Mouse (Mus musculus) adrenal gland, adult 8-10 months (tissue): ENCODE results near the gene Olfr766-ps1. TPM values are rescaled to one million over a fixed set of nuclear protein-coding genes. Genes with fewer than 3 reads are reported as not detected.
"Not testable (repeated sequence)": the region's sequence is repeated elsewhere in the genome, so short reads cannot be mapped to it uniquely, and the experiment has no call there.

Experiments used
- DNase-seq: peaks from one replicate; pipeline ENCODE4 v3.0.0; 2022
- total RNA-seq, 4 experiments: library from RNA; stranded (reverse); gene quantifications; 2 replicates each; pipeline ENCODE4 v1.2.4; 2022

Gene Olfr766-ps1
- total RNA-seq, result not detected

DNA sequence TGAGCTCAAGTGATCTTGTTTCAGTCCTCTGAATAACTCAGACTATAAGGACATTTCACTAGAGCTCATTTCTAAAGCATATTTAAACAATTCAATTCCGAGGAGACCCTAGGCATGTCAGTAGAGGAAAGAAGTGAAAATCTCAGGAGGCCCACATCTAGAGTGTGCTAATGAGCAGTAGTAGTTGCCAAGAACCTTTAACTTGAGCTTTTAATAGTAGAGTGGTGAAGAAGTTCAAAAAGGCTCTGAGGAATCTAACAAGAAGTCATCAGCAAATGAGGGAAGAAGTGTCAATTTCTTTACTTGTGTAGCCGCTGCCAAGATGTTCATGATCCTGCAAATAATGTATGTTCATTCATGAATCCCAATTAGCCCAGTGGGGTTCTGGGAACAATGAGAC lies at the start of gene Olfr766-ps1:
Olfr766-ps1 (minus strand) TSS at position 101 of the 400 bp plus-strand sequence.
- DNase-seq, result no peak

GRCm38 (mm10) chr10:129117761-129118160 lies 49.0 kb upstream of the Olfr766-ps1 start, which contains the start of gene Olfr769:
Gene Olfr769, minus strand, starts transcription at chr10:129117861.
- DNase-seq, result peak; percentile 6

GRCm38 (mm10) chr10:129115146-129115545 lies 46.4 kb upstream of the Olfr766-ps1 start:
- no peak for DNase-seq

GRCm38 (mm10) chr10:129101231-129101630 lies 32.5 kb upstream of the Olfr766-ps1 start:
- no peak for DNase-seq

DNA sequence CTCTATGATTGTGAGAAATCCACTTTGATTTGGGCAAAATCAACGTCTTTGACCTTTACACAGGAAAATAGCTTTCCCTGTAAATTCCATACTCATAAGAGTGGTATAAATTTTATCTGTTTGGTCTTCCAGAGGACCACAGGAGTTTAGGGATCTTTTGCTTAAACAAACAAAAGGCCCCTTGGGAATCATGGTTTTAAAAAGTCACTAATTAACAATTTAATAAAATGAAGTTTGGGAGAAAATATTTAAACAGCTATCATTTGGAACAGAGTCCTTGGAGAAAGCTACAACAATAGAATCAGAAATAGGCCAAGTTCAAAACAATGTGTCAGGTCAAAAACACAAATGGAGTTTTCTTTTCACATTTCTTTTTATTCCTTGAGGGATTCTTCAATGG lies 30.5 kb upstream of the Olfr766-ps1 start, which contains the start of gene Olfr768:
Olfr768 (minus strand) TSS at position 101 of the 400 bp plus-strand sequence.
- DNase-seq, result no peak

DNA sequence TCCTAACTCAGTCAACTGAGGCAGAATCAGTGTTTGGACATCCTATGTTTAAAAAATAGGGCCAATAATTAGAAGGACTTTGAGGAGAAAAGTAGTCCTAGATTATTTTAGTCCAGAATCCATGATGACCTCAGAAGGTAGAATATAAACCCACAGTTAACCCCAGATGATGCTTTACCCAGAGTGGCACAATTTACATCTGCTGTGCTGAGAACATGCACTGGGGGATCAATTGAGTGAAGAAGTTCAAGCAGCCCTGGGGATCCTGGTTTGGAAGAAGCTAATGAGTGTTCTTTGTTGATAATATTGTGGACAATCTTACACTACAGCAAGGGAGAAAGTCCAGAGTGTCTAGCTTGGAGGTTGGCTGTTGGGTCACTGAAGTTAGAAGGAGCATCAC lies 14.0 kb upstream of the Olfr766-ps1 start, which contains the start of gene Olfr767:
Olfr767 (minus strand) TSS at position 101 of the 400 bp plus-strand sequence.
- not testable (repeated sequence) for DNase-seq

DNA sequence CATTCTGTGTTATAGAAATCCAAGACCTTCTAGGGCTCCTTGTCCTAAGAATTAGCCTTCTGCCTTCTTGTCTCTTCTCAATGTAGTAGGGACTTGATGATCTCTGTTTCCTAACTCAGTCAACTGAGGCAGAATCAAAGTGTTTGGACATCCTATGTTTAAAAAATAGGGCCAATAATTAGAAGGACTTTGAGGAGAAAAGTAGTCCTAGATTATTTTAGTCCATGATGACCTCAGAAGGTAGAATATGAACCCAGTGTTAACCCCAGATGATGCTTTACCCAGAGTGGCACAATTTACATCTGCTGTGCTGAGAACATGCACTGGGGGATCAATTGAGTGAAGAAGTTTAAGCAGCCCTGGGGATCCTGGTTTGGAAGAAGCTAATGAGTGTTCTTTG lies 18.9 kb downstream of the Olfr766-ps1 start, which contains the start of gene Olfr765:
Olfr765 (minus strand) TSS at position 101 of the 400 bp plus-strand sequence.
- not testable (repeated sequence) for DNase-seq

- no peak for DNase-seq
Measured at GRCm38 (mm10) chr10:129039796-129040195, 29.0 kb downstream of the Olfr766-ps1 start, which contains the start of gene Olfr764-ps1. Gene Olfr764-ps1, minus strand, starts transcription at chr10:129039896.

DNA sequence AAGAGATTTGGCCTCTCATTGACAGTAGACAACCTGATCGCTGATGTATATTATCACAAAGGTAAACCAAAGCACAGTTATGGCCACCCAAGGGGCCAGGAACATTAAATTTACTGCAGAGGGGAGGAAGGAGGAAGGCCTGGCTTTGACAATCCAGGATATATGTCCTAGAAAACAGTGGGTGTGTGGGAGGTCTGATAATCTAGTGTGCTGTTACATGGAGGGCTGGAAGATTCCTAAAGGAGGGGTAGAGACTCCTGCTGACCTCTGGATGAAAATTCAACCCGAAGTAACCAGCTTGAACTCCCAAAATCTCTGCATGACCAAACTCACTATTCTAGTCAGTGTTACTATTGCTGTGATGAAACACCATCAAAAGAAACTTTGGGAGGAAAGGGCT lies 40.4 kb downstream of the Olfr766-ps1 start:
- no peak for DNase-seq

- DNase-seq, result no peak
Measured at GRCm38 (mm10) chr10:129026018-129026662, 42.6 kb downstream of the Olfr766-ps1 start.

- DNase-seq, result no peak
Measured at GRCm38 (mm10) chr10:129023319-129023718, 45.5 kb downstream of the Olfr766-ps1 start.

DNA sequence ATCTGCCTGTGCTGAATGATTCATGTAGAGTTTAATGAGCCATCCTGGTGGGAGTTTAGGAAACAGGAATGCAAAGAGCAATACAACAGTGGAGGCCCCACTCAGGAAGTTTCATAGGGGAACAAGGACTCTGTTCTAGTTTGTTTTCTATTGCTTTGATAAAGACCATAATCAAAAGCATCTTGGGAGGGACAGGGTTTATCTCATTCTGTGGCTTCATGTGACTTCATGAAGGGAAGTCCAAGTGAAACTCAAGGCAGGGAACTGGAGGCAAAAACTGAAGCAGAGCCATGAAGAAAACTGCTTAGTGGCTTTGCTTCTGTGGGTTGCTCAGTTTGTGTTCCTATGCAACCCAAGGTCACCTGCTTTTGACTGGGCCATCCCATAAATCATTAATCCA lies 54.3 kb downstream of the Olfr766-ps1 start:
- DNase-seq, result no peak

Other genes with a start within 250 kb of the Olfr766-ps1 start
- 10 to 100 TPM; 39.5 to 51.9 (median 42.5) TPM for gene Ormdl2, start 247.3 kb downstream of the Olfr766-ps1 start, total RNA-seq
- gene Gdf11, start 177.3 kb downstream of the Olfr766-ps1 start, total RNA-seq, result 1 to 10 TPM; 2.0 to 2.9 (median 2.3) TPM
- gene Cd63, start 168.0 kb downstream of the Olfr766-ps1 start, total RNA-seq, result 100 to 1,000 TPM; 313 to 472 (median 396) TPM
- gene Rdh5, start 146.1 kb downstream of the Olfr766-ps1 start, total RNA-seq, result 10 to 100 TPM in 3 of 4 experiments, 1 to 10 TPM in 1; 9.5 to 23.2 (median 15.7) TPM
- gene Bloc1s1, start 144.9 kb downstream of the Olfr766-ps1 start, total RNA-seq, result 100 to 1,000 TPM; 137 to 192 (median 168) TPM
- 10 to 100 TPM in 2 of 4 experiments, 1 to 10 TPM in 2; 9.6 to 27.4 (median 11.8) TPM for gene Itga7, start 135.2 kb downstream of the Olfr766-ps1 start, total RNA-seq
- gene Mettl7b, start 108.0 kb downstream of the Olfr766-ps1 start, total RNA-seq, result under 1 TPM in 2 of 4 experiments, not detected in 2; 0.32 to 0.46 TPM
- not detected for gene Olfr9, start 79.5 kb downstream of the Olfr766-ps1 start, total RNA-seq
- not detected for gene Olfr763, start 58.2 kb downstream of the Olfr766-ps1 start, total RNA-seq
- gene Olfr764-ps1, start 29.1 kb downstream of the Olfr766-ps1 start, total RNA-seq, result not detected
- not detected for gene Olfr765, start 19.0 kb downstream of the Olfr766-ps1 start, total RNA-seq
- not detected for gene Olfr767, start 13.9 kb upstream of the Olfr766-ps1 start, total RNA-seq
- not detected for gene Olfr768, start 30.4 kb upstream of the Olfr766-ps1 start, total RNA-seq
- not detected for gene Olfr769, start 48.9 kb upstream of the Olfr766-ps1 start, total RNA-seq
- gene Olfr770, start 70.0 kb upstream of the Olfr766-ps1 start, total RNA-seq, result not detected
- not detected for gene Olfr771, start 95.8 kb upstream of the Olfr766-ps1 start, total RNA-seq
- not detected for gene Olfr772, start 108.9 kb upstream of the Olfr766-ps1 start, total RNA-seq
- gene Olfr773, start 118.4 kb upstream of the Olfr766-ps1 start, total RNA-seq, result not detected
- gene Olfr774, start 167.2 kb upstream of the Olfr766-ps1 start, total RNA-seq, result not detected
- gene Olfr775, start 179.4 kb upstream of the Olfr766-ps1 start, total RNA-seq, result under 1 TPM in 1 of 4 experiments, not detected in 3; 0.08 TPM
- gene Olfr776, start 190.2 kb upstream of the Olfr766-ps1 start, total RNA-seq, result not detected
- gene Olfr777, start 202.5 kb upstream of the Olfr766-ps1 start, total RNA-seq, result not detected
- not detected for gene Olfr780, start 249.1 kb upstream of the Olfr766-ps1 start, total RNA-seq